Mouse (Mus musculus) R1 (cell line): Measurements from ENCODE around the gene Pip4k2a.

Experiments used
- DNase-seq: peaks from one replicate; pipeline ENCODE4 v3.0.0-alpha.2; 2018; ENCODE audit warnings: low read depth, low spot score

The Pip4k2a gene

DNA sequence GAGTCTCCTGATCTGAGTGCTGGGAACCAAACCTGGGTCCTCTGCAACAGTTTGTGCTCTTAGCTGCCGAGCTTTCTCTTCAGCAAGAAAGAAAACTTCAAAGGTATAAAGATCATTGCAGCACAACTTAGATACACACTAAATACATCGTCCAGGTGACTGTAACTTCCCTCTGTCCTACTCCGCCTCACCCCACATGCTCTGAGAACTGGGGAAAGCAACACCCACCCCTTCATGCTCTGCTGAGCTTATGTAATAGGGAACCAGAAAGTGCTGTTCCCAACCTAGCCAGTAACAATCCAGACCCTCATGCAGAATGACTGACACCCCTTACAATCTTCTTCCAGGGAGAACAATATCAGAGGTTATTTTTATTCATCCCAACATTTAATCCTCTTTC, 41.5 kb downstream of the Pip4k2a start:
- DNase-seq = no peak

DNA sequence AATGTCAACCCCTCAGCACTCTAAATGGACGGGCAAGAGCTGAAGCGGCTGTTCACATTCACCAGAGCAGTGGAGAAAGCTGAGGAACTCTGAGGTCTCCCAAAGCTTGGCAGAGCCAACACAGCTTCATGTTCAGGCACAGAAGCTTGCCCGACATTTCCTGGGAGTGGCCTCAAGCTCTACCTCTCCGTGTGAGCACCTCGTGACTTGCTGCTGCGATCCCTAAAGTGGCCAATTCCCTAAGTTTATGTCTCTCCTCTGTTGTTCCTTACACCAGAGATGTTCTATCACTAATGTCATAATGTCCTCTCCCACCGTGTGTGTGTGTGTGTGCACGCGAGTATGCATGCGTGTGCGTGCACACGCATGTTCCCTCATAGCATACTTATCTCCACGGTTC, 42.3 kb downstream of the Pip4k2a start:
- DNase-seq = no peak

- DNase-seq = no peak
Observed at GRCm38 (mm10) chr2:18955022-18955421, 42.9 kb downstream of the Pip4k2a start.

DNA sequence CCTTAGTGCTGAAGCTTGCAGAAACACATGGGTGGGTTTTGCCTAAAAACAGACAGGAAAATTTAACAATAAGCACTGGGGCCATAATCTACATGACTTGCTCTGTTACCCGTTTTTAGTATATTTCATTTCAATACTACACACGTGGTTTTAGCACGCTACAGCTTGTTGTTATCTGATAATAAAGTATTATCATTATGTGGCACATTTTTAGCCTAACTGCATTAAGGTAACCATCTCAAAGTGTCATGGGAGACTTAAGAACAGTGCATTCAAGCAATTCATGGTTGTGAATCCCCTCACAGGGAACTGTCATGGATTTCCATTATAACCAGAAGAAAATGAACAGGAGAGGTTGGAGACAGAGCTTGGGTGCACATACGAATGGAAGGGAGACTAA, 43.5 kb downstream of the Pip4k2a start:
- no peak for DNase-seq

GRCm38 (mm10) chr2:18952102-18952673, 45.7 kb downstream of the Pip4k2a start:
- no peak for DNase-seq

DNA sequence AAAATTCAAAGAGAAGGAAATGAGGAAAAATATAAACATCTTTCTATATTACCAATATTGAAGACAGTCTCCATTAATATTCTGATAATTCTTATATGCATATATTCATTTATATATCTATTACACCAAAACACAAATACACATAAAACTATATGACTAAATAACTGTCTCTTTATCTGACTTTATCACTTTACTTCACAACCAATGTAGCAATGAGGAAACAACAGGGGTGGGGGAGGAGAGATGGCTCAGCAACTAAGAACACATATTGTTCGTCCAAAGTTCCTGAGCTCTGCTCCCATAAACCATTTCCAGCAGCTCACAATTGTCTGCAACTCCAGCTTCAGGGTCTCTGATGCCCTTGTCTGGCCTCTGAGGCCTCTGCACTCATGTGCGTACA, 47.2 kb downstream of the Pip4k2a start:
- no peak for DNase-seq

GRCm38 (mm10) chr2:18948741-18949140, 49.2 kb downstream of the Pip4k2a start:
- no peak for DNase-seq

GRCm38 (mm10) chr2:18947669-18948459, 50.1 kb downstream of the Pip4k2a start:
- no peak for DNase-seq

- DNase-seq = no peak
Observed at GRCm38 (mm10) chr2:18945438-18945837, 52.5 kb downstream of the Pip4k2a start.

DNA sequence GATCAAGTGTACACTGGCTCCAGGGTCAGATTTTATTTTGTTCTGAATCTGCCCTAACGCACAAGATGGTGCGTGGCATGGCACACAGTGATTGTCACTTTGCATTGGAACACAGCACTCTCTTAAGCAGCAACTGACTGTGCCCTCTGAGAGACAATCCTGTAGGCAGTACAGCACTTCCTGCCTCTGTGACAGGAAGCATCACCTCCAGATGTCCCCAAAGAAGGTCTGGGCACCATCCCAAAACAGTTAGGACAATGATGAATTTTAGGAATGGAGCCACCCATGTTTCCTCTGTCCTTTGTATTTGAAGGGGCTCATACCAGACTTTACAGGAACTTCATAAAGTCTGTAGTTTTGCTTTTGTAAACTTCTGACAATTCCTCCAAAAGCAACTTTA, 54.0 kb downstream of the Pip4k2a start:
- DNase-seq = no peak

DNA sequence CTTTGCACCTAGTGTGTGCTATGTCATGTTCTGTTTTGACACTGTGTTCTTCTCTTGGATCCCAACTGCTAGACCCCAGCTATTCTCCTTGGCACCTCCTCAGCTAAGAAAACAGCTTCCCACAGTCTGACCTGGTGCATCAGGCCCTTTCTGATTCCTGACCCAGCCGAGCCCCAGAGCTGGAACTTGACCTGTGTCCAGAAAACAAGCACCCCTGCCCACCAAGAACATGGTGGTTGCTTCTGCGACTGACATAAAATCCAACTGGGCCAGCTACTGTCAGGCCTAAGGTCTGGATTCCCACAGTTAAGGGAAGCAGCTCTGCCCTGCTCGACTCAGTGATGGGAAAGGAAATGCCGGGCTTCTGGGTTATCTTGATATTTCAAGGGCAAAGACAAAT, 54.6 kb downstream of the Pip4k2a start:
- DNase-seq = no peak

GRCm38 (mm10) chr2:18940693-18941270, 57.1 kb downstream of the Pip4k2a start:
- no peak for DNase-seq

- DNase-seq = no peak
Observed at GRCm38 (mm10) chr2:18938923-18939329, 59.0 kb downstream of the Pip4k2a start.

GRCm38 (mm10) chr2:18938232-18938631, 59.7 kb downstream of the Pip4k2a start:
- no peak for DNase-seq

DNA sequence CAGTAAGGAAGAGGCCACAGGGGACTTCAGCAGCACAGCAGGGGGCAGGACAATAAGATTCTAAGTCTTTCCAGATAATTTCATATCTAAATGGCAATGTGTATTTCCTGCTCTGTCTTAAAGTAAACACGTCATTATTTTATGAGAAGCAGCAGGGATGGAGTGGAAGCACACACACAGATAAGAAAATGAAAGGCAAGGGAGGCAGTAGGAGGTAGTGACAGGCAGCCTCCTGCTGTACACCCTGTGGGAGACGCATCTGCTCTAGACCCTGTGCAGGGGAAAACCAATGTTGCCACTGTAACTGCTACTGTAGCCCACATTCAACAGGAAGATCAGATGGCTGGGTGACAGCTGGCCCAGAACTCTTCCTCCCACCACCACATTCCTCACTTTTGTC, 60.3 kb downstream of the Pip4k2a start:
- DNase-seq = no peak

GRCm38 (mm10) chr2:18936446-18936845, 61.5 kb downstream of the Pip4k2a start:
- no peak for DNase-seq

- DNase-seq = no peak
Observed at GRCm38 (mm10) chr2:18935581-18936027, 62.3 kb downstream of the Pip4k2a start.

DNA sequence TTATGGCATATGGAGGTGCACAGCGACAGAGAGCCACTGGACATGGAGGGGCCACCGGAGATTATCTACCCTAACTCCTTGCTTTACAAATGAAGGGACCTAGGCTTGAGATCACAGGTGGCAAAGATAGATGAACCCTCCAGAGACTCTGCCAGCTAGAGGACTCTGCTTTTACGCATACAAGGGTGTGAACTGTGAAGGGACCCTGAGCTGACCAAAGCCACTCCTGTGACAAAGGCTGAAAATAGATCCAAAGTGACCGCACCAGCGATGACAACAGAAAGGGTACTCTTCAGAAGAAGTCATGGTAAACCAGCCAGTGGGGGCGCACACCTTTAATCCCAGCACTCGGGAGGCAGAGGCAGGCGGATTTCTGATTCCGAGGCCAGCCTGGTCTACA, 63.8 kb downstream of the Pip4k2a start:
- DNase-seq = no peak

- no peak for DNase-seq
Observed at GRCm38 (mm10) chr2:18933418-18933817, 64.5 kb downstream of the Pip4k2a start.

DNA sequence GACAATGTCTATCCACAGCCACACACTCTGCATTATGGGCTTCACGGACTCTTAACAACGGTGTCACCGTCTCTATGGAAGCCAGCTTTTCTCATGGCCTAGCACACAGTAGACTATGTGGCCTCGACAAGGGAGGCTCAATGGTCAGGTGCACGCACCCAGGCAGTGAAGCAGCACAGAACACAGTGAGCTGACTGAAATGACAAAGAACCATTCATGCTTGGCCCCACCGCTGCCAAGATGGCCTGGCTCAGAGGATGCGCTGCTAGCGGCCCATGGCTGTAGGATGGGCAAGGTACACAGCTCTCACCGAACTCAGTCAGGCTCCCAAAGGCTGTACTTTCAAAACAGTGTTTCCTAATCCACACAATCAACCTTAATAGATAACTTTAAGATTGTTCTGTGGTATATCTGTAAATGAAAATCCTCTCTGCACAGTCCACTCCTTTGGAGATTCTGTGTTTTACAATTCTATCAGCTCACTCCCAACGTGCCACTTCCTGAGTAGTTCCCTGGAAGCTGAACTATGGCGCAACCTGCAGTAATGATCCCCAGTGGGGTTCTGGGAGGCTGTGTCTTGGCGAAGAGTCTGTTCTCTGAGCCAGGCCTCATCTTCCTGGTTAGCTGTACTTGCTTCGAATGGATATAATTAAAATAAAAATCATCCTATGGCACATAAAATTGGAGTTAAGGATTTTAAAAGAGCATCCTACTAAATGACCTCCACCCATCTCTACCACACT, 67.4 kb downstream of the Pip4k2a start:
- DNase-seq = no peak

DNA sequence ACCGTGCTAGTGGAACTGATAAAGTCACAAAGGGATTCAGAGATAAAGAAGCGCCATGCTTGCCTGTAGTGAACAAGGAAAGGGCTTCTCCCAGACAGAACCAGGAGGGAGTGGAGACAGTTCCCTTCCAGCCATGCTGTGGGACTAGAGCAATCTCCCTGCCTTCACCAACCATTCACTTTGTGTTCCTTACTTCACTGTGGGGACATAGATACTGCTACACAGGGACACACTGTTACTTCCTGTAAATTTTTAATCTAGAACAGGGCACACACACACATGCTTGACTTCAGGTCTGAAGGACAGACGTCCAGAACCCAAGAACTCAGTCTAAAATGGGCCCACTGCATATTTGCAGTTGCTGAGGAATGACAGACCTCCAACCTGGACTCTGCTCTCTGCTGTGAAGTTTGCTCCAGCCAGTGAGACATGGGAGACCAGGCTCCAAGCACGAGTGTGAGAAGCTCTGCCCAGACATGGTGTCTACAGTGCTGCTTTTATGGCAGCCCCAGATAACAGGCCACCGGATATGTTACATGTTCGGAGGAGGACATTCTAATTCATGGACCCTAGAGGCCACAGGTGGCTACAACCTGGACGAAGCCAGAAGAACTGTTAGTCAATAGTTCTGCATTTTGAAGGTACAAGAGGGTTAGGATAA, 69.2 kb downstream of the Pip4k2a start:
- no peak for DNase-seq

- DNase-seq = no peak
Observed at GRCm38 (mm10) chr2:18928196-18928595, 69.7 kb downstream of the Pip4k2a start.
